Mouse (Mus musculus) stomach, embryonic 16.5 days (tissue): ENCODE measurements at regions not wholly inside any gene's neighbourhood (a gene's known extent, or its start where the extent isn't known, plus 50 kb on each side); places are given as distances from the start of the nearest gene placed in this dataset.
A peak's percentile ranks its signal among the peaks of the same experiment; 100 is the strongest.

Experiments
- ATAC-seq: fragments of 200-750 bp; cut with Nextera tagmentation; 2 replicates; pipeline ENCODE4 v1.8.0; 2017; ENCODE audit warnings: moderate number of reproducible peaks, moderate TSS enrichment; ENCODE audit not compliant: insufficient read depth, low FRiP score
- H3K27ac ChIP-seq: fragments of 300-500 bp; sonication (generic); 2 replicates; pipeline ENCODE4 v1.5.1; 2014; ENCODE audit warnings: low read length
- H3K27me3 ChIP-seq: fragments of 300-500 bp; sonication (generic); 2 replicates; pipeline ENCODE4 v1.6.1; 2014; ENCODE audit warnings: low read length, control low read depth, mixed read lengths; ENCODE audit not compliant: control insufficient read depth, insufficient read depth
- H3K36me3 ChIP-seq: fragments of 300-500 bp; sonication (generic); 2 replicates; pipeline ENCODE4 v1.6.1; 2014; ENCODE audit warnings: low read length; ENCODE audit not compliant: control insufficient read depth, insufficient read depth
- H3K4me1 ChIP-seq: fragments of 300-500 bp; sonication (generic); 2 replicates; pipeline ENCODE4 v1.6.1; 2014; ENCODE audit warnings: low read length, control low read depth, mixed read lengths; ENCODE audit not compliant: control insufficient read depth, insufficient read depth
- H3K4me2 ChIP-seq: fragments of 300-500 bp; sonication (generic); 2 replicates; pipeline ENCODE4 v1.6.1; 2014; ENCODE audit warnings: low read depth, low read length, mixed read lengths
- H3K4me3 ChIP-seq: fragments of 300-500 bp; sonication (generic); replicated peaks from 2 replicates; pipeline ENCODE4 v1.5.1; 2014; ENCODE audit warnings: mild to moderate bottlenecking, low read length
- H3K9ac ChIP-seq: fragments of 300-500 bp; sonication (generic); 2 replicates; pipeline ENCODE4 v1.6.1; 2014; ENCODE audit warnings: low read length
- H3K9me3 ChIP-seq: fragments of 300-500 bp; sonication (generic); replicated peaks from 2 replicates; pipeline ENCODE4 v1.6.1; 2016; ENCODE audit warnings: low read length, control low read depth; ENCODE audit not compliant: control insufficient read depth
- WGBS: fragments of 180-500 bp; shearing (Covaris S2); extraction: QIAGEN DNeasy Blood & Tissue Kit; methylation state at CpG from one replicate; pipeline ENCODE4 v1.1.7; 2014; 5-methylcytosine and 5-hydroxymethylcytosine counted together

DNA sequence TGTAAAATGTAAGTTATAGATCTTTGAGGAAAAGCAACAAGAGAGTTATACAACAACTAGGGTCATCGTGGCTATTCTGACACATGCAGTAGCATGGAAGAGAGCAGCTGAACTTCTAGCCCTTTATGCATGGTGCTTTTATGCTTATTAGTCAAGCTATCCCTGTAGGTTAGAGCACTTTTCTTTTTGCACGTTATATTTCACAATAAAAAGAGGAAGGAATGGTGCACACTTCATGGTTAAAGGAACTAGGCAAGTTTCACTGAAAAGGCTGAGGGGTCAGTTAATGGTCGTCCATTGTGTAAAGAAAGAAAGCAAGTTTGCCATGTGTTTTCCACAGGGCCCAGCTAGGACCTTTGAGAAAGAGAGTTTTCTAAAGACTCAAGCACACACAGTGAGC lies 232.7 kb upstream of the Zfp703 start:
- Histone ChIP-seq H3K9me3 (no peaks in the 10 kb centered on the region), H3K27me3 (no peaks in the 10 kb centered on the region), H3K4me1 (peaks cover 17% of the 10 kb centered on the region), H3K9ac (no peak overlapping the region), H3K4me2 (no peak overlapping the region), H3K36me3 (no peaks in the 10 kb centered on the region), H3K4me3 (no peak overlapping the region), H3K27ac (no peak overlapping the region)
- 73% methylated on average over 3 of the region's 3 CpGs for WGBS
- no peak for ATAC-seq

DNA sequence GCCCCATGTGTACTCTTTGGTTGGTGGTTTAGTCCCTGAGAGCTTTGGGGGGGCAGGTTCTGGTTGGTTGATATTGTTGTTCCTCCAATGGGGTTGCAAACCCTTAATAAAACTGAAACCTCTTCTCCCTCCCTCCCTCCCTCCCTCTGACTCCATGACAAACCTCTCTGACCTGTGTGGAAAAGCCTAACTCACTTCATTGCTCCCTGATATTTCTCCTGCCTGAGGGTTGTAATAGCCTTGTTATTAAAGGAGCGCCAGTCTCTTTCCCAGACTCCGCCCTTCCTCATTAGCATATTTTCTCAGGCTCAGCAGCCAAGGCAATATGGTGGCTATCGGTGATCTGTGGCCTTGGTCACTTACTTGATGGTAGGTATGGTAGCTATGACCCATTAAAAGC lies 230.3 kb upstream of the Zfp703 start:
- peak overlapping the region; percentile 55; the same call in 1 of the 2 replicates for H3K27ac ChIP-seq
- no peak overlapping the region; the same call in 1 of the 2 replicates for H3K4me2 ChIP-seq

DNA sequence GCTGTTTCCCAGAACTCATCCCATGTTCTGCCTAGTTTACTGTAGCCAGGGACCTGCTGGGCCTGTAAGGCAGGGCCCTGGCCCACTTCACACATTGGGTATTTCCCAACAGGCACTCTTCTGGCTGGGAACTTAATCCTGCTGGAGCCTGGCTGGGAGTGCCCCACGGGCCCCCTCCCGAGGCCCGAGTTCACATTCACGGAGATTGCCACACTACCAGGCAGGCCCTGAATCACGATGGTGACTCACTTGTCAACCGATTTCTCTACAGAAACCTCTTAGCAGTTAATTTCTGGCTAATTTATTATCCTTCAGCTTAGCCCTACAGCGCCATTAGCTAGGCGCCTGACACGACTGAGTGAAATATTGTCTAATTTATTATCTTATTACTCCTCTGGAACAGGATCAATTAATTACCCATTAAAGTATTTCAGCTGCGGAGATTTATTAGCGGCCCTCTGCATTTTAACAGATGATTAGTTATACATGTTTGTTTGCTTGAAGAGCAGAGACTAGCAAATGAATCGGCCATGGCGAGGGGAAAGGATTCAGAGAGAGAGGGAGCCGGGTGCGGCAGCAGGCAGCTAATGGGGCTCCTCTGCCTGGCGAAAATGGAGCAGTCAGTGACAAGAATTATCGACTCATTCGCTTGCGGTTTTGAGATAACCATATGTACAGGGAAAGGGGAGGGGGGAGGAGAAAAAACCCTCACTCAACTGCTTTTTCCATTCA lies 229.7 kb upstream of the Zfp703 start:
- ATAC-seq, result peak; percentile 74
- Histone ChIP-seq H3K36me3 (no peaks in the 10 kb centered on the region), H3K4me2 (peak overlapping the region; percentile 15; the same call in 1 of the 2 replicates), H3K27me3 (no peaks in the 10 kb centered on the region), H3K27ac (peak overlapping the region; percentile 55; the same call in 1 of the 2 replicates), H3K9me3 (no peaks in the 10 kb centered on the region), H3K4me1 (peaks cover 17% of the 10 kb centered on the region), H3K4me3 (no peak overlapping the region), H3K9ac (no peak overlapping the region)
- 33% methylated on average over 19 of the region's 19 CpGs for WGBS

More for the DNA sequence above, 230.3 kb upstream of the Zfp703 start:
- no peaks in the 10 kb centered on the region for H3K9me3 ChIP-seq
- H3K4me3 ChIP-seq, result no peak overlapping the region
- no peak overlapping the region for H3K9ac ChIP-seq
- no peak for ATAC-seq
- H3K36me3 ChIP-seq, result no peaks in the 10 kb centered on the region
- H3K4me1 ChIP-seq, result peaks cover 17% of the 10 kb centered on the region
- H3K27me3 ChIP-seq, result no peaks in the 10 kb centered on the region
- WGBS, result 79% methylated on average over 3 of the region's 3 CpGs

DNA sequence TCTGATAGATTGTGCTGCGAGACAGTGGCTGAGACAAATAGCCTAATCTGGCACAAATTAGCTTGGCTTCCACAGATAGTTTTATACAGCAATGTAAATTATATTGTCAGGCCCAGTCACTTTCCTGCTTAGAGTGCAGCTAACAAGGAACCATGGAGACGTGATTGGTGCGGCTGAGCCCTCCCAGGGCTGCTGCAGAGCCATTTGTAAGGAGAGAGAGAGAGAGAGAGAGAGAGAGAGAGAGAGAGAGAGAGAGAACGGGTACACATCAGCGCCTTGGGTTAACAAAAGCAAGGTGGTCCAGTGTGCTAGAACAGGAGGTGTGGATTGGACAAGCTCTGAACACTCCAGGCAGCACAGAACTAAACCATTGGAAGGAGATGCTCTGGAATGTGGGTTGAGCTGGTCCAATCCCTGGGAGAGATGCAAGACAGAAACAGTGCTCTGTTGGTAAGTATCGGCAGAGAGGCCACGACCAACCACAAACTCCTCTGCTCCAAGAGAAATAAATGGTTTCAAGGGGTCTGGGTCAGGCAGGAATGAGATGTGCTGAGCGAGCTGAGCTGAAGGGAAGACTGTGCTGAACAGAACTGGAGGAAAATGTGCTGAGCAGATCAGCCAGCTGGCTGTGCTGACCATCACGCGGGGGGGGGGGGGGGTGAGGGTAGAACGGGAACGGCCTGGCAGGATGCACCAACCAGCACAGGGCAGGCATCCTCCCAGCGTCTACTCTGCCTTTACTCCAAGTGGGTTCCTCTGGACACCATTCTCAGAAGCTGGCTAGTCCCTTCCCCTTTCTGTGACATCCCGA lies 228.8 kb upstream of the Zfp703 start:
- Histone ChIP-seq H3K4me3 (no peak overlapping the region), H3K4me1 (peaks cover 17% of the 10 kb centered on the region), H3K27ac (no peak overlapping the region), H3K9me3 (no peaks in the 10 kb centered on the region), H3K36me3 (no peaks in the 10 kb centered on the region), H3K9ac (no peak overlapping the region), H3K27me3 (no peaks in the 10 kb centered on the region), H3K4me2 (no peak overlapping the region)
- WGBS, result 41% methylated on average over 12 of the region's 14 CpGs
- no peak; the same call in 1 of the 2 replicates for ATAC-seq

DNA sequence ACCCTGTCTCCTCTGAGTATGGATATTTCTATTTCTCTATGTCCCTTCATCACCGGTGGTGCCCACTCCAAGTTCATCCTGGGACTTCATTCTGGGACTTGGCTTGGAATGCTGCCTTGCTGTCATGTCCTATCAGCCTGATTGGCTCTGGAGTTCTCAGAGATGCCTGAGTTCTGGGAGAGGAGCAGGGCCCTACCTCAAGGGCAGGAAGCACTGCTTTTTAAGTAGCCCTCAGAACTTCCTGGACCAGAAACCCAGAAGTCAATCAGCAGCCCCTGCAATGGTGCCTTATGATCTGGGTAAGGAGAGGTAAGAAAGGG lies 228.2 kb upstream of the Zfp703 start:
- no peak overlapping the region for H3K4me2 ChIP-seq
- 81% methylated on average over 1 of the region's 1 CpGs for WGBS
- no peaks in the 10 kb centered on the region for H3K36me3 ChIP-seq
- H3K27ac ChIP-seq, result no peak overlapping the region
- ATAC-seq, result no peak
- H3K9me3 ChIP-seq, result no peaks in the 10 kb centered on the region
- H3K4me3 ChIP-seq, result no peak overlapping the region
- H3K9ac ChIP-seq, result no peak overlapping the region
- no peaks in the 10 kb centered on the region for H3K27me3 ChIP-seq
- H3K4me1 ChIP-seq, result peaks cover 17% of the 10 kb centered on the region

DNA sequence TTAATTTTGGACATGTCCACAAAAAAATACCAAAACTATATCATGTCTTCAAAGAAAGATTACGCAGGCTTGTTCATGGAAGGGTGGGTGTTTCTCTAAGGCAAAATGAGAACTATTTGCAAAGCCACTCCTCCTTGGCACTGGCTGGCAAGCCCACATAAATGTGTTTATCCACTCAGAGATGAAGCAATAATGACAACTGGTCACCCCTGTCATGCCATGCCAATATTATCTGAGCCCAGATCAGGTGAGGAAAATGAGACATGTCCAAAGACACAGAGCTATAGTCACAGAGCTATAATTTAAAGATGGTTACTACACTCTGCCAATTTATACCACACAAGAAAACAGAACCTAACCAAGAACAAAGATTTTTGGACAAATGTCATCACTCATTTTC lies 227.0 kb upstream of the Zfp703 start:
- ATAC-seq, result no peak
- Histone ChIP-seq H3K4me2 (no peak overlapping the region), H3K4me3 (no peak overlapping the region), H3K27ac (no peak overlapping the region), H3K27me3 (no peaks in the 10 kb centered on the region), H3K9me3 (0 out of 2 replicates have a peak, but pooled peaks cover 3% of the 10 kb centered on the region), H3K36me3 (no peaks in the 10 kb centered on the region), H3K9ac (no peak overlapping the region), H3K4me1 (peaks cover 17% of the 10 kb centered on the region)
- 90% methylated on average over 1 of the region's 1 CpGs for WGBS

DNA sequence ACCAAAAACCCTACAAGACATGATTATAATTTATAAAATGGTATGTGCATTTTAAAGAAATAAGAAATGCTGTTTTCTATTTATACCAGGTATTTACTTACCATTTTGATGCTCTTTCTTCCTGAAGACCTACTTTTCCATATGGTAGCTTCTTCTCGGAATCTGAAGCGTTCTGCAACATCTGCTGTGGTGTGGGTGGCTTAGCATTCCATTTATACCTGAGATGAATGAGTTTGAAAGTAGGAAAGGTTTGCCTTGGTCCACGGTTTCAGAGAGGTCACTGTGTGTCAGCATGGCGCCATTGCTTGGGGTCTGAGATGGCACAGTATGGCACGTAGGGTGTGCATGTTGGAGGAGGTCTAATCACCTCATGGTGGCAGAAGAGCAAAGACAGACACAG lies 225.5 kb upstream of the Zfp703 start:
- Histone ChIP-seq H3K27me3 (no peaks in the 10 kb centered on the region), H3K27ac (no peak overlapping the region), H3K9ac (no peak overlapping the region), H3K9me3 (0 out of 2 replicates have a peak, but pooled peaks cover 3% of the 10 kb centered on the region), H3K4me1 (peaks cover 17% of the 10 kb centered on the region), H3K4me3 (no peak overlapping the region), H3K4me2 (no peak overlapping the region), H3K36me3 (no peaks in the 10 kb centered on the region)
- ATAC-seq, result no peak
- 90% methylated on average over 5 of the region's 5 CpGs for WGBS

DNA sequence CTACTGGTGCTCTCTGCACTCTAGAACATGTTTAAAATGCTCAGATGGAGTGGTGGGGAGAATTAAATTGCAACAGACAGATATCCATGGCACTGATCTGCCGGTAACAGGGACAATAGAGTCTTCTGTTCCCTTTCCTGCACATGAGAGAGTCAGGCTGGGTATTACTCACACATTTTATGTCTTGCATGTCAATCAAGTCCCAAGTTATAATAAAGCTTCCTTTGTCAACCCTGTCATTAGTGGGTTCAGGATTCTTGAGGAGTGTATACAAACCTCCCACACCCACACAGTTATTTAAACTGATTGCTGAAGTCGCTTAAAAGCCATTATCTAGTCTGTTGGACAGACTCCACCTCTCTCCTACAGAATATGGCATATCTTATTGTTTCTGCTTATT lies 220.7 kb upstream of the Zfp703 start:
- Histone ChIP-seq H3K9ac (no peak overlapping the region), H3K4me3 (no peak overlapping the region), H3K27ac (no peak overlapping the region), H3K36me3 (no peaks in the 10 kb centered on the region), H3K27me3 (no peaks in the 10 kb centered on the region), H3K9me3 (peaks cover 15% of the 10 kb centered on the region), H3K4me1 (no peaks in the 10 kb centered on the region), H3K4me2 (no peak overlapping the region)
- WGBS, result 58% methylated on average over 2 of the region's 2 CpGs
- no peak for ATAC-seq

DNA sequence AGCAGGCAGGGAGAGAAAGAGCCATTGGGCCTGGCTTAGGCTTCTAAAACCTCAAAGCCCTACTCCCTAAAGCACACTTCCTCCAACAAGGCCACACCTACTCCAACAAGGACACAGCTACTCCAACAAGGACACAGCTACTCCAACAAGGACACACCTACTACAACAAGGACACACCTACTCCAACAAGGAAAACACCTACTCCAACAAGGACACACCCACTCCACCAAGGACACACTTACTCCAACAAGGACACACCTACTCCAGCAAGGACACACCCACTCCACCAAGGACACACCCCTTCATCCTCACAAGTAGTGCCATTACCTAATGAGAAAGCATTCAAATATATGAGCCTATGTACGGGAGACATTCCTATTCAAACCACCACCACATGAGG lies 216.4 kb upstream of the Zfp703 start:
- H3K9me3 ChIP-seq, result peaks cover 13% of the 10 kb centered on the region
- H3K27ac ChIP-seq, result no peak overlapping the region
- H3K4me2 ChIP-seq, result no peak overlapping the region
- no peaks in the 10 kb centered on the region for H3K36me3 ChIP-seq
- no peaks in the 10 kb centered on the region for H3K27me3 ChIP-seq
- H3K9ac ChIP-seq, result no peak overlapping the region
- 97% methylated on average over 1 of the region's 1 CpGs for WGBS
- ATAC-seq, result no peak
- no peak overlapping the region for H3K4me3 ChIP-seq
- no peaks in the 10 kb centered on the region for H3K4me1 ChIP-seq
